Mouse (Mus musculus) lung, postnatal 36 days (tissue): ENCODE results near the gene Hmgn3.
"Not testable (repeated sequence)": the region's sequence is repeated elsewhere in the genome, so short reads cannot be mapped to it uniquely, and the experiment has no call there.

Source experiments
- DNase-seq: peaks from one replicate; pipeline ENCODE4 v3.0.0; 2022; ENCODE audit warnings: mixed read lengths

Gene Hmgn3

GRCm38 (mm10) chr9:83146446-83147188, at the start of gene Hmgn3:
Gene Hmgn3, minus strand, starts transcription at chr9:83146685.
- peak; percentile 92 for DNase-seq

GRCm38 (mm10) chr9:83195765-83196164, 49.3 kb upstream of the Hmgn3 start:
- no peak for DNase-seq

- DNase-seq, result no peak
Measured at GRCm38 (mm10) chr9:83195007-83195406, 48.5 kb upstream of the Hmgn3 start.

- no peak for DNase-seq
Measured at GRCm38 (mm10) chr9:83187752-83188151, 41.3 kb upstream of the Hmgn3 start.

GRCm38 (mm10) chr9:83145591-83146445, 667 bp downstream of the Hmgn3 start:
- peak; percentile 35 for DNase-seq

GRCm38 (mm10) chr9:83129831-83130230, 16.7 kb downstream of the Hmgn3 start:
- DNase-seq, result no peak

GRCm38 (mm10) chr9:83127840-83128239, 18.6 kb downstream of the Hmgn3 start:
- peak; percentile 14 for DNase-seq

GRCm38 (mm10) chr9:83126482-83126881, 20.0 kb downstream of the Hmgn3 start:
- DNase-seq, result not testable (repeated sequence)

GRCm38 (mm10) chr9:83119211-83119610, 27.3 kb downstream of the Hmgn3 start:
- DNase-seq, result no peak

- no peak for DNase-seq
Measured at GRCm38 (mm10) chr9:83117486-83117885, 29.0 kb downstream of the Hmgn3 start.

GRCm38 (mm10) chr9:83116774-83117474, 29.6 kb downstream of the Hmgn3 start:
- DNase-seq, result no peak

GRCm38 (mm10) chr9:83115676-83116075, 30.8 kb downstream of the Hmgn3 start:
- DNase-seq, result no peak

GRCm38 (mm10) chr9:83113800-83114217, 32.7 kb downstream of the Hmgn3 start:
- DNase-seq, result peak; percentile 3

- DNase-seq, result peak; percentile 21
Measured at GRCm38 (mm10) chr9:83112305-83112768, 34.1 kb downstream of the Hmgn3 start.

- DNase-seq, result no peak
Measured at GRCm38 (mm10) chr9:83111789-83112188, 34.7 kb downstream of the Hmgn3 start.

GRCm38 (mm10) chr9:83111117-83111686, 35.3 kb downstream of the Hmgn3 start:
- DNase-seq, result no peak

GRCm38 (mm10) chr9:83110406-83111116, 35.9 kb downstream of the Hmgn3 start:
- peak; percentile 66 for DNase-seq

GRCm38 (mm10) chr9:83109705-83110104, 36.8 kb downstream of the Hmgn3 start:
- DNase-seq, result no peak

- no peak for DNase-seq
Measured at GRCm38 (mm10) chr9:83108821-83109220, 37.7 kb downstream of the Hmgn3 start.

GRCm38 (mm10) chr9:83103785-83104184, 42.7 kb downstream of the Hmgn3 start:
- peak; percentile 24 for DNase-seq

GRCm38 (mm10) chr9:83101691-83102090, 44.8 kb downstream of the Hmgn3 start:
- no peak for DNase-seq

GRCm38 (mm10) chr9:83100786-83101185, 45.7 kb downstream of the Hmgn3 start:
- no peak for DNase-seq
